Mouse (Mus musculus) heart, adult 2 months (tissue): ENCODE data around the gene Dclre1c.
"Not testable (repeated sequence)": the region's sequence is repeated elsewhere in the genome, so short reads cannot be mapped to it uniquely, and the experiment has no call there.

ENCODE experiments used
- CTCF ChIP-seq: fragments of 200-600 bp; IDR thresholded peaks from 2 replicates; pipeline ENCODE4 v1.8.1; 2022; ENCODE audit warnings: antibody characterized with exemption, mild to moderate bottlenecking, moderate library complexity
- EP300 ChIP-seq: fragments of 200-500 bp; IDR thresholded peaks from 2 replicates; pipeline ENCODE4 v1.6.1; 2011; ENCODE audit warnings: low read depth, low read length, control low read depth; ENCODE audit not compliant: insufficient read depth
- POLR2A ChIP-seq: fragments of 200-500 bp; IDR thresholded peaks from 2 replicates; pipeline ENCODE4 v1.6.1; 2011; ENCODE audit warnings: mild to moderate bottlenecking, low read depth, low read length, control low read depth; ENCODE audit not compliant: insufficient read depth

DNA sequence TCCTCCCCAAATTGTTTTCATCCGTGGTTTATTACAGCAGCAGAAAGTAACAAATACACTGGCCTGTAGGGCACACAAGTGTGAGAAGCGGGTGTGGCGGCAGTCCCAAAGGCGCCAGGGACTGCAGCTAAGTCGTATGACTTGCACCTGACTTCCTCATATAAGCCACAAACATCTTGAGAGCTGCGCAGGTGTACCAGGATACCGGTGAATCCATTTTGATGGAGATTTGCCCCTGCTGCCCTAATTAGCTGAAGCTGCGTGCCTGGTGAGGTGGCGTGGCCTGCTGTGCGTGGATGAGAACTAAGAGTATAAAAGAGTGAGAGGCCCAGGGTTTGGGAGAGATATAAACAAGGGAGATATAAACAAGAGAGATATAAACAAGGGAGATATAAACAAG is 26.8 kb upstream of the Dclre1c start, which contains the start of gene Olah:
- TF ChIP-seq CTCF, POLR2A, EP300: not testable (repeated sequence)
